Mouse (Mus musculus): ENCODE results near the gene Sltm.
"Not testable (repeated sequence)": the region's sequence is repeated elsewhere in the genome, so short reads cannot be mapped to it uniquely, and the experiment has no call there.

Gene Sltm

GRCm38 (mm10) chr9:70552233-70552632 lies 9.7 kb downstream of the Sltm start:
- not testable (repeated sequence) for DNase-seq

GRCm38 (mm10) chr9:70555431-70555830 lies 12.9 kb downstream of the Sltm start:
- DNase-seq = no peak

- no peak for DNase-seq
Observed at GRCm38 (mm10) chr9:70556796-70557195, 14.2 kb downstream of the Sltm start.

- no peak for DNase-seq
Observed at GRCm38 (mm10) chr9:70562825-70563224, 20.3 kb downstream of the Sltm start.

- no peak for DNase-seq
Observed at GRCm38 (mm10) chr9:70567651-70568050, 25.1 kb downstream of the Sltm start.

GRCm38 (mm10) chr9:70570351-70570750 lies 27.8 kb downstream of the Sltm start:
- DNase-seq = no peak

- DNase-seq = no peak
Observed at GRCm38 (mm10) chr9:70578123-70578522, 35.6 kb downstream of the Sltm start.

GRCm38 (mm10) chr9:70580956-70581355 lies 38.4 kb downstream of the Sltm start:
- no peak for DNase-seq

GRCm38 (mm10) chr9:70584641-70585040 lies 42.1 kb downstream of the Sltm start:
- DNase-seq = no peak

- no peak for DNase-seq
Observed at GRCm38 (mm10) chr9:70585172-70585571, 42.6 kb downstream of the Sltm start.

- DNase-seq = no peak
Observed at GRCm38 (mm10) chr9:70587171-70587570, 44.6 kb downstream of the Sltm start.

- peak; percentile 35 to 39 for DNase-seq
Observed at GRCm38 (mm10) chr9:70590775-70591174, 48.2 kb downstream of the Sltm start.

- DNase-seq = no peak
Observed at GRCm38 (mm10) chr9:70591486-70591885, 48.9 kb downstream of the Sltm start.

- DNase-seq = no peak
Observed at GRCm38 (mm10) chr9:70598271-70598670, 55.7 kb downstream of the Sltm start.

GRCm38 (mm10) chr9:70602186-70602845 lies 59.8 kb downstream of the Sltm start:
- DNase-seq = no peak

GRCm38 (mm10) chr9:70611026-70611673 lies 68.6 kb downstream of the Sltm start:
- no peak for DNase-seq

GRCm38 (mm10) chr9:70629711-70630110 lies 87.2 kb downstream of the Sltm start:
- no peak for DNase-seq

- DNase-seq = no peak
Observed at GRCm38 (mm10) chr9:70631665-70632064, 89.1 kb downstream of the Sltm start.

GRCm38 (mm10) chr9:70636748-70637147 lies 94.2 kb downstream of the Sltm start:
- no peak for DNase-seq
